Mouse (Mus musculus): ENCODE measurements at regions not wholly inside any gene's neighbourhood (a gene's known extent, or its start where the extent isn't known, plus 50 kb on each side); places are given as distances from the start of the nearest gene placed in this dataset.
A peak's percentile ranks its signal among the peaks of the same experiment; 100 is the strongest.

DNA sequence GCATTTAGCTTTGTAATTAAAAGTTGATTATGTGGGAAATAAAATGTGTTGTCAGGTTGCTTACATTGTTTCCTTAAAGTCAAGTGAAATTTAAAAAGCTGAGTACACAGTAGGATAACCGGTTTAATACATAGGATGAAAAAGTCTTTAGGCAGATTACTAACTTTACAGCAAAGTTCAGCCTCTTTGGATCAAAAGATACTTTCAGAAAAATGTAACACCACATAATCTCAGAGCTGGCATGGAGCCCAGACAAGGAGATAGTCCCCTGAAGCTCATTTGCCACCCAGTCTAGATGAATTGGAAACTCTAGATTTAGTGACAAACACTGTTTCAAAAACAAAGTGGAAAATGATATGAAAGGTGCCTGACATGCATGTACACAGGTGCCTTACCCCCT, 139.6 kb downstream of the Slco4c1 start:
- DNase-seq = peak; percentile 1 to 5

GRCm38 (mm10) chr1:96731848-96732247, 140.1 kb downstream of the Slco4c1 start:
- DNase-seq = no peak

Measured in cerebellum, postnatal 10 days (tissue).